Mouse (Mus musculus): Measurements from ENCODE around the gene Gatb.

DNA sequence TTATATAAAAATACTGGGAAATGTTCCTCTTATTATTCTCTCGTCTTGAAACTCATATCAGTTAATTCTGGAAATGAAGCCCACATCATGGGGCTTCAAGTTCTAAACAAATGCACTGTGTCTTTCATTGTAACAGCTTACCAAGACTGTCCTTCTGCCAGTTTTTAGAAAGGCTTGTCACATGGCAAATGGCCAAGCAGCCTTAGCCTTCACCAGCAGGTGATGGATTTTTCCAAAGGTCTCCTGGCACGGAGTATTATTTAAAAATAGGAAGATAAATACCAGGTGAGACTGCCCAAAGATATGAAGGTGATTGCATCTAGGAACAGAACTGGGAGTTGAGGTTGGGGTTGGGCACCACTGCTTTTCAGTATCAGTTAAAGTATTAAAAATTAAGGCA lies 8.8 kb downstream of the Gatb start:
- TF ChIP-seq POLR2A (IDR thresholded peaks at IDR 0.05; ENCODE audit: borderline replicate concordance, control insufficient read depth, low read depth, low read length) (no peak), CTCF (IDR thresholded peaks at IDR 0.05; ENCODE audit: control insufficient read depth, insufficient read depth, low read length) (no peak)

Measured in bone marrow, adult 2 months (tissue).